Mouse (Mus musculus) liver, embryonic 11.5 days (tissue): ENCODE measurements around the gene Cited2. TPM values are rescaled to one million over a fixed set of nuclear protein-coding genes. Genes with fewer than 3 reads are reported as not detected.

Experiments
- ATAC-seq: fragments of 200-750 bp; cut with Nextera tagmentation; replicated peaks from 2 replicates; pipeline ENCODE4 v1.8.0; 2017; ENCODE audit warnings: moderate number of reproducible peaks, mild to moderate bottlenecking, moderate TSS enrichment, moderate library complexity; ENCODE audit not compliant: low FRiP score
- DNase-seq: peaks from one replicate; pipeline ENCODE4 v3.0.0-alpha.2; 2017; ENCODE audit warnings: low spot score
- H3K27ac ChIP-seq: fragments of 300-500 bp; sonication (generic); 2 replicates; pipeline ENCODE4 v1.5.1; 2014; ENCODE audit warnings: mild to moderate bottlenecking, low read depth, low read length, control low read depth
- H3K27me3 ChIP-seq: fragments of 300-500 bp; sonication (generic); replicated peaks from 2 replicates; pipeline ENCODE4 v1.6.1; 2014; ENCODE audit warnings: low read length, mixed read lengths; ENCODE audit not compliant: control insufficient read depth, insufficient read depth
- H3K36me3 ChIP-seq: fragments of 300-500 bp; sonication (generic); 2 replicates; pipeline ENCODE4 v1.6.1; 2014; ENCODE audit warnings: mild to moderate bottlenecking, low read length, moderate library complexity, mixed read lengths; ENCODE audit not compliant: control insufficient read depth, insufficient read depth
- H3K4me1 ChIP-seq: fragments of 300-500 bp; sonication (generic); replicated peaks from 2 replicates; pipeline ENCODE4 v1.6.1; 2014; ENCODE audit warnings: low read length, mixed read lengths; ENCODE audit not compliant: control insufficient read depth, insufficient read depth
- H3K4me2 ChIP-seq: fragments of 300-500 bp; sonication (generic); 2 replicates; pipeline ENCODE4 v1.6.1; 2014; ENCODE audit warnings: mild to moderate bottlenecking, control low read depth, moderate library complexity
- H3K4me3 ChIP-seq: fragments of 300-500 bp; sonication (generic); 2 replicates; pipeline ENCODE4 v1.5.1; 2014; ENCODE audit warnings: low read depth, low read length, control low read depth
- H3K9ac ChIP-seq: fragments of 300-500 bp; sonication (generic); 2 replicates; pipeline ENCODE4 v1.6.1; 2014; ENCODE audit warnings: low read depth, low read length, control low read depth
- H3K9me3 ChIP-seq: fragments of 300-500 bp; sonication (generic); 2 replicates; pipeline ENCODE4 v1.6.1; 2016; ENCODE audit warnings: low read length, inconsistent platforms, mixed read lengths; ENCODE audit not compliant: control insufficient read depth
- WGBS: fragments of 180-500 bp; shearing (Covaris S2); extraction: QIAGEN DNeasy Blood & Tissue Kit; methylation state at CpG from one replicate; pipeline ENCODE4 v1.1.7; 2014; 5-methylcytosine and 5-hydroxymethylcytosine counted together
- polyA plus RNA-seq: library from polyadenylated mRNA; unstranded; fragments of >200 nt; fragmentation: Nextera tagmentation; extraction: Ambion mirVana; gene quantifications from 2 replicates; pipeline ENCODE4 v1.2.1, GENCODE M21; 2014

Gene Cited2
- polyA plus RNA-seq, 1 experiment from 2014 or later = 50.7 TPM

- Histone ChIP-seq H3K4me3 (peak overlapping the region; percentile 97), H3K27me3 (no peaks in the 10 kb centered on the region), H3K27ac (peak overlapping the region; percentile 98), H3K9ac (peak overlapping the region; percentile 97), H3K4me1 (peaks cover 31% of the 10 kb centered on the region), H3K9me3 (no peaks in the 10 kb centered on the region), H3K4me2 (peak overlapping the region; percentile 94), H3K36me3 (peaks cover 3% of the 10 kb centered on the region; the same call in 1 of the 2 replicates)
- no peak for ATAC-seq
- no peak for DNase-seq
- 50% methylated on average over 8 of the region's 8 CpGs for WGBS
These were observed 2.0 kb upstream of the Cited2 start for GRCm38 (mm10) chr10:17720891-17721601.

GRCm38 (mm10) chr10:17721602-17722121 is 1.4 kb upstream of the Cited2 start:
- Histone ChIP-seq H3K27me3 (no peaks in the 10 kb centered on the region), H3K4me2 (peak overlapping the region; percentile 94), H3K4me1 (peaks cover 31% of the 10 kb centered on the region), H3K36me3 (peaks cover 3% of the 10 kb centered on the region; the same call in 1 of the 2 replicates), H3K4me3 (peak overlapping the region; percentile 97), H3K9me3 (no peaks in the 10 kb centered on the region), H3K9ac (peak overlapping the region; percentile 97), H3K27ac (peak overlapping the region; percentile 98)
- DNase-seq (peak; percentile 70), ATAC-seq (peak; percentile 2; the same call in 1 of the 2 replicates)
- WGBS = under 1% methylated on average over 21 of the region's 21 CpGs

GRCm38 (mm10) chr10:17722158-17722557 is 860 bp upstream of the Cited2 start:
- peak; percentile 81 for ATAC-seq
- Histone ChIP-seq H3K4me3 (peak overlapping the region; percentile 97), H3K4me2 (peak overlapping the region; percentile 94), H3K27ac (peak overlapping the region; percentile 98), H3K36me3 (peaks cover 3% of the 10 kb centered on the region; the same call in 1 of the 2 replicates), H3K4me1 (peaks cover 33% of the 10 kb centered on the region), H3K27me3 (no peaks in the 10 kb centered on the region), H3K9ac (peak overlapping the region; percentile 97), H3K9me3 (no peaks in the 10 kb centered on the region)
- DNase-seq = peak; percentile 92
- under 1% methylated on average over 24 of the region's 24 CpGs for WGBS

GRCm38 (mm10) chr10:17723421-17723841 is 413 bp downstream of the Cited2 start:
- Histone ChIP-seq H3K27me3 (no peaks in the 10 kb centered on the region), H3K4me1 (peaks cover 33% of the 10 kb centered on the region)
- peak; percentile 40 for ATAC-seq

GRCm38 (mm10) chr10:17723871-17724741 is 1.1 kb downstream of the Cited2 start:
- 0 out of 2 replicates have a peak, but pooled peaks have one; percentile 1 for ATAC-seq
- Histone ChIP-seq H3K9ac (peak overlapping the region; percentile 97), H3K27me3 (no peaks in the 10 kb centered on the region), H3K9me3 (no peaks in the 10 kb centered on the region), H3K27ac (peak overlapping the region; percentile 98), H3K4me1 (peaks cover 27% of the 10 kb centered on the region), H3K4me3 (peak overlapping the region; percentile 97), H3K4me2 (peak overlapping the region; percentile 94), H3K36me3 (peaks cover 3% of the 10 kb centered on the region; the same call in 1 of the 2 replicates)
- WGBS = under 1% methylated on average over 65 of the region's 65 CpGs
- DNase-seq = peak; percentile 70

More at GRCm38 (mm10) chr10:17723421-17723841, 413 bp downstream of the Cited2 start:
- no peak for DNase-seq
- no peaks in the 10 kb centered on the region for H3K9me3 ChIP-seq
- peak overlapping the region; percentile 98 for H3K27ac ChIP-seq
- H3K4me3 ChIP-seq = peak overlapping the region; percentile 97
- H3K9ac ChIP-seq = peak overlapping the region; percentile 97
- 0% methylated on average over 30 of the region's 30 CpGs for WGBS
- peaks cover 3% of the 10 kb centered on the region; the same call in 1 of the 2 replicates for H3K36me3 ChIP-seq
- H3K4me2 ChIP-seq = peak overlapping the region; percentile 94

- H3K27ac ChIP-seq = no peak overlapping the region
- 24% methylated on average over 8 of the region's 8 CpGs for WGBS
- no peaks in the 10 kb centered on the region for H3K9me3 ChIP-seq
- H3K4me2 ChIP-seq = peak overlapping the region; percentile 94
- H3K4me3 ChIP-seq = peak overlapping the region; percentile 97
- peak overlapping the region; percentile 38; the same call in 1 of the 2 replicates for H3K9ac ChIP-seq
- DNase-seq (no peak), ATAC-seq (no peak)
- H3K36me3 ChIP-seq = peaks cover 3% of the 10 kb centered on the region; the same call in 1 of the 2 replicates
- no peaks in the 10 kb centered on the region for H3K27me3 ChIP-seq
- H3K4me1 ChIP-seq = peaks cover 18% of the 10 kb centered on the region
These were observed 2.1 kb downstream of the Cited2 start for GRCm38 (mm10) chr10:17725037-17725584.

GRCm38 (mm10) chr10:17725644-17726372 is 2.8 kb downstream of the Cited2 start:
- H3K9me3 ChIP-seq = no peaks in the 10 kb centered on the region
- no peak for ATAC-seq
- H3K27ac ChIP-seq = peak overlapping the region; percentile 28; the same call in 1 of the 2 replicates
- H3K9ac ChIP-seq = no peak overlapping the region
- peak overlapping the region; percentile 2; the same call in 1 of the 2 replicates for H3K4me3 ChIP-seq
- 60% methylated on average over 7 of the region's 7 CpGs for WGBS
- H3K4me2 ChIP-seq = peak overlapping the region; percentile 45
- peaks cover 3% of the 10 kb centered on the region; the same call in 1 of the 2 replicates for H3K36me3 ChIP-seq
- H3K27me3 ChIP-seq = no peaks in the 10 kb centered on the region
- DNase-seq = no peak
- peaks cover 11% of the 10 kb centered on the region for H3K4me1 ChIP-seq
